Mouse (Mus musculus): ENCODE data around the gene Skor1.

- TF ChIP-seq EP300 (IDR thresholded peaks at IDR 0.05; ENCODE audit: low read depth) = no peak
- no peak for TF ChIP-seq CTCF (IDR thresholded peaks at IDR 0.05; ENCODE audit: low read depth)
Measured at GRCm38 (mm10) chr9:63197252-63197651, 48.5 kb upstream of the Skor1 start.

All from liver, embryonic 14.5 days (tissue).